Mouse (Mus musculus): ENCODE measurements around the gene Tex264. TPM values are rescaled to one million over a fixed set of nuclear protein-coding genes. Genes with fewer than 3 reads are reported as not detected.

The Tex264 gene
- polyA plus RNA-seq, 1 experiment from 2014 or later, result 52.5 TPM

Other genes with a start within 250 kb of the Tex264 start
- gene Acy1, start 247.6 kb downstream of the Tex264 start, polyA plus RNA-seq (2015; fragmentation: Nextera tagmentation; extraction: Ambion mirVana), result 27.5 and 27.8 TPM in 2 replicates
- 10.0 and 10.7 TPM in 2 replicates for gene Abhd14b, start 238.5 kb downstream of the Tex264 start, polyA plus RNA-seq (2015; fragmentation: Nextera tagmentation; extraction: Ambion mirVana)
- gene Abhd14a, start 238.2 kb downstream of the Tex264 start, polyA plus RNA-seq (2015; fragmentation: Nextera tagmentation; extraction: Ambion mirVana), result 60.5 and 61.0 TPM in 2 replicates
- gene Pcbp4, start 232.6 kb downstream of the Tex264 start, polyA plus RNA-seq (2015; fragmentation: Nextera tagmentation; extraction: Ambion mirVana), result 64.8 and 69.9 TPM in 2 replicates
- gene Gpr62, start 220.0 kb downstream of the Tex264 start, polyA plus RNA-seq (2015; fragmentation: Nextera tagmentation; extraction: Ambion mirVana), result 0.13 and 0.16 TPM in 2 replicates
- gene Rrp9, start 210.0 kb downstream of the Tex264 start, polyA plus RNA-seq (2015; fragmentation: Nextera tagmentation; extraction: Ambion mirVana), result 29.6 and 31.8 TPM in 2 replicates
- 3.1 and 4.0 TPM in 2 replicates for gene Parp3, start 209.0 kb downstream of the Tex264 start, polyA plus RNA-seq (2015; fragmentation: Nextera tagmentation; extraction: Ambion mirVana)
- not detected in 2 replicates for gene Iqcf1, start 186.0 kb downstream of the Tex264 start, polyA plus RNA-seq (2015; fragmentation: Nextera tagmentation; extraction: Ambion mirVana)
- gene Iqcf5, start 171.4 kb downstream of the Tex264 start, polyA plus RNA-seq (2015; fragmentation: Nextera tagmentation; extraction: Ambion mirVana), result not detected in 2 replicates
- gene Iqcf3, start 124.3 kb downstream of the Tex264 start, polyA plus RNA-seq (2015; fragmentation: Nextera tagmentation; extraction: Ambion mirVana), result not detected in 2 replicates
- not detected in 2 replicates for gene Iqcf4, start 114.9 kb downstream of the Tex264 start, polyA plus RNA-seq (2015; fragmentation: Nextera tagmentation; extraction: Ambion mirVana)
- not detected in 2 replicates for gene Iqcf6, start 59.3 kb downstream of the Tex264 start, polyA plus RNA-seq (2015; fragmentation: Nextera tagmentation; extraction: Ambion mirVana)
- not detected in 2 replicates for gene Grm2, start 29.8 kb downstream of the Tex264 start, polyA plus RNA-seq (2015; fragmentation: Nextera tagmentation; extraction: Ambion mirVana)
- 3.1 and 3.8 TPM in 2 replicates for gene Rad54l2, start 103.3 kb upstream of the Tex264 start, polyA plus RNA-seq (2015; fragmentation: Nextera tagmentation; extraction: Ambion mirVana)
- 17.8 and 18.0 TPM in 2 replicates for gene Dcaf1, start 135.9 kb upstream of the Tex264 start, polyA plus RNA-seq (2015; fragmentation: Nextera tagmentation; extraction: Ambion mirVana)
- gene Rbm15b, start 201.5 kb upstream of the Tex264 start, polyA plus RNA-seq (2015; fragmentation: Nextera tagmentation; extraction: Ambion mirVana), result 3.9 and 4.6 TPM in 2 replicates
- gene Manf, start 206.1 kb upstream of the Tex264 start, polyA plus RNA-seq (2015; fragmentation: Nextera tagmentation; extraction: Ambion mirVana), result 189 and 245 TPM in 2 replicates

Measured in heart, embryonic 16.5 days (tissue).